Mouse (Mus musculus) stomach, embryonic 14.5 days (tissue): ENCODE measurements around the gene Cd200. TPM values are rescaled to one million over a fixed set of nuclear protein-coding genes. Genes with fewer than 3 reads are reported as not detected.

ENCODE experiments used
- ATAC-seq: fragments of 200-750 bp; cut with Nextera tagmentation; 2 replicates; pipeline ENCODE4 v1.8.0; 2017; ENCODE audit warnings: low read depth, moderate TSS enrichment; ENCODE audit not compliant: insufficient number of reproducible peaks, insufficient read depth, low FRiP score
- H3K27ac ChIP-seq: fragments of 300-500 bp; sonication (generic); 2 replicates; pipeline ENCODE4 v1.5.1; 2014; ENCODE audit warnings: mild to moderate bottlenecking, low read length, moderate library complexity, mixed read lengths
- H3K27me3 ChIP-seq: fragments of 300-500 bp; sonication (generic); 2 replicates; pipeline ENCODE4 v1.6.1; 2014; ENCODE audit warnings: low read length, control low read depth, mixed read lengths; ENCODE audit not compliant: control insufficient read depth, insufficient read depth
- H3K36me3 ChIP-seq: fragments of 300-500 bp; sonication (generic); 2 replicates; pipeline ENCODE4 v1.6.1; 2014; ENCODE audit warnings: mild to moderate bottlenecking, control low read depth, low read length, moderate library complexity, mixed read lengths; ENCODE audit not compliant: control insufficient read depth, insufficient read depth
- H3K4me1 ChIP-seq: fragments of 300-500 bp; sonication (generic); 2 replicates; pipeline ENCODE4 v1.6.1; 2014; ENCODE audit warnings: low read length, control low read depth, mixed read lengths; ENCODE audit not compliant: control insufficient read depth, insufficient read depth
- H3K4me2 ChIP-seq: fragments of 300-500 bp; sonication (generic); replicated peaks from 2 replicates; pipeline ENCODE4 v1.6.1; 2014; ENCODE audit warnings: low read depth, low read length, control low read depth
- H3K4me3 ChIP-seq: fragments of 300-500 bp; sonication (generic); 2 replicates; pipeline ENCODE4 v1.5.1; 2014; ENCODE audit warnings: low read depth, low read length, control low read depth
- H3K9ac ChIP-seq: fragments of 300-500 bp; sonication (generic); replicated peaks from 2 replicates; pipeline ENCODE4 v1.6.1; 2014; ENCODE audit warnings: low read depth, mild to moderate bottlenecking, control low read depth, low read length, moderate library complexity, mixed read lengths
- H3K9me3 ChIP-seq: fragments of 300-500 bp; sonication (generic); 2 replicates; pipeline ENCODE4 v1.6.1; 2016; ENCODE audit warnings: low read depth, low read length, control low read depth; ENCODE audit not compliant: control insufficient read depth
- WGBS: fragments of 180-500 bp; shearing (Covaris S2); extraction: QIAGEN DNeasy Blood & Tissue Kit; methylation state at CpG from one replicate; pipeline ENCODE4 v1.1.7; 2014; 5-methylcytosine and 5-hydroxymethylcytosine counted together
- polyA plus RNA-seq: library from polyadenylated mRNA; unstranded; fragments of >200 nt; fragmentation: Nextera tagmentation; extraction: Ambion mirVana; gene quantifications from 2 replicates; pipeline ENCODE4 v1.2.1, GENCODE M21; 2014

The Cd200 gene
- polyA plus RNA-seq, 1 experiment from 2014 or later = 44.9 TPM

DNA sequence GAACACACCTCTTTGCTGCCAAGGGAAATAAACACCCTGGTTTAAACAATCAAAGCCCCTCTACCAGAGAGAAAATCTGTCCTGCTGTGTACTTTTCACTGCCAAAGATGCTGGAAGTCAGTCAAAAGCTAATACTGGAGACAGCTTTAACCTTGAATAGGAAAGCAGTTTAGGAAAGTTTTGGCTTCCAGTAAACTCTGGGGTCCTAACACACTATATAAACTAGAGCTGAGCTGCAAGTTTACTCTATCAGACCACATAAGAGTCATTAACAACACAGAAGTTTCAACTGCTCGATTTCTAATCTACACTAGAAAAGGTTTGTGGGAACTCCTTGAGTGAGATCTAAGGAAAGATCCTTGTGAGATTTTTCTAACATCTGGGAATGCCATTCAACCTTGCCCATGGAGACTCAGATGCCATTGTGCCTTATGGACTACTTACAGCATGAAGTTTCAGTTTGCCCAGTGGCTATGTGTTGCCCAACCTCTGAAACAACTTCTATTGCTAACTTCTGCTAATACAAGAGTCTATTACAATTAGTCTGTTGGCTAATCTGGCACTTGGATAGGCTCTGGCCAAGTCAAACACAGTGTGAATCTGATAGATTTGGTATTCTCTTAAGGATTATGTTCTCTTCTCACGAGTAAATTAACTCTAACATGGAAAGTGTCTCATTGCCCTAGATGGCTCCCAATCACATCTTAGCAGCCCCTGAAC lies 33.2 kb downstream of the Cd200 start:
- 62% methylated on average over 2 of the region's 2 CpGs for WGBS
- Histone ChIP-seq H3K4me2 (no peak overlapping the region), H3K27me3 (no peaks in the 10 kb centered on the region), H3K4me1 (no peaks in the 10 kb centered on the region), H3K9me3 (no peaks in the 10 kb centered on the region), H3K9ac (no peak overlapping the region), H3K27ac (no peak overlapping the region), H3K36me3 (no peaks in the 10 kb centered on the region), H3K4me3 (no peak overlapping the region)
- ATAC-seq = no peak

DNA sequence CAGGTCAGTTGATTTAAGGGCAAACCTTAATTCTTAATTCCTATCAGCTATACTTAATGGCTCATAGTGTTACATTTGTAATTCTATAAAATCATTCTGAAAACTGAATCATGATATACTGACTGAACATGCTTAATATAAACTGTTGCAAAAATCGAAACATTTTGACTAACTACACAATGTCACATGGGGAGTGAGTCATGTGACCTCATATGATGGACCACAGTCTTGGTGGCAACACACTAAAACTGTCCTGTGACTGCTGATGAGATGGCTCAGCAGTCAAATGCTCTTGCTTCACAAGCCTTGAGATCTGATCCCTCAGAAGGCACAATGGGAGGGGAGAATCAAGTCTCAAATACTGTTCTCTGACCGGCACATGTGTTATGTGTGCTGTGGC lies 34.8 kb downstream of the Cd200 start:
- no peaks in the 10 kb centered on the region for H3K9me3 ChIP-seq
- no peak overlapping the region for H3K27ac ChIP-seq
- no peaks in the 10 kb centered on the region for H3K4me1 ChIP-seq
- WGBS = 86% methylated on average over 2 of the region's 2 CpGs
- no peak overlapping the region for H3K4me3 ChIP-seq
- H3K36me3 ChIP-seq = no peaks in the 10 kb centered on the region
- no peak for ATAC-seq
- H3K9ac ChIP-seq = no peak overlapping the region
- no peak overlapping the region for H3K4me2 ChIP-seq
- no peaks in the 10 kb centered on the region for H3K27me3 ChIP-seq

GRCm38 (mm10) chr16:45371076-45371475 lies 37.8 kb downstream of the Cd200 start:
- no peak overlapping the region for H3K27ac ChIP-seq
- no peak overlapping the region for H3K9ac ChIP-seq
- no peaks in the 10 kb centered on the region for H3K27me3 ChIP-seq
- 67% methylated on average over 1 of the region's 1 CpGs for WGBS
- H3K4me1 ChIP-seq = no peaks in the 10 kb centered on the region
- no peak overlapping the region for H3K4me3 ChIP-seq
- H3K9me3 ChIP-seq = no peaks in the 10 kb centered on the region
- H3K4me2 ChIP-seq = no peak overlapping the region
- ATAC-seq = no peak
- H3K36me3 ChIP-seq = no peaks in the 10 kb centered on the region

DNA sequence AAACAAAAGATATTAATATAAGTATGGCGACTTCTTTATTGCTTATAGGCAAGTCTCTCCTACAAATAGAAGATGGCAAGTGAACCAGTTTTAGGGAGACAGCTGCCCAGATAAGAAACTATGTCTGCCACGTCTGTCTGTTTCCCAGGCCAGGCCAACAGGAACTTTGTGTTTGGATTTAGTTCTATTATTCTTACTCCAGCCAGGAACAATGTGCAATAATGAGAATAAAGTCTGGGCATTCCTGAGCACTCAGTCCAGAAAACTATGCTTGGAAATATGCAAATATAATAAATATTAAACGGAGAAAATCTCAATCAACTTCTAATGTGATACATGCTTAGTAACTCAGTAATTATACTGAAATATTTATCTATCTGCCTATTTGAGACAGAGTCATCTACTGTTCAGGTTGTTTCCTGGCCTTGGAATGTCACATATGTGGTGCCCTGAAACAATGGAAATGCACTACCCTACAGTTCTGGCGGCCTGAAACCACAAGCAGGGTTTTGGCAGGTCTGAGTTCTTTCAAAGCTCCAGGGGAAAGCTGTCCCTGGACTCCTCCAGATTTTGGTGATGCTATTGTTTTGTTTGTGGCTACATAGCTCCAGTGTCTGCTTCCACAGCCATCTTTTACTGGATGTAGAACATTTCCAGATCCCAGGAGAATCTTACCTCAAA lies 39.4 kb downstream of the Cd200 start:
- H3K27me3 ChIP-seq = no peaks in the 10 kb centered on the region
- H3K4me2 ChIP-seq = no peak overlapping the region
- H3K4me3 ChIP-seq = no peak overlapping the region
- H3K27ac ChIP-seq = no peak overlapping the region
- ATAC-seq = no peak
- H3K4me1 ChIP-seq = peaks cover 4% of the 10 kb centered on the region; the same call in 1 of the 2 replicates
- H3K36me3 ChIP-seq = no peaks in the 10 kb centered on the region
- H3K9ac ChIP-seq = no peak overlapping the region
- no peaks in the 10 kb centered on the region for H3K9me3 ChIP-seq
- WGBS = 69% methylated on average over 4 of the region's 4 CpGs

DNA sequence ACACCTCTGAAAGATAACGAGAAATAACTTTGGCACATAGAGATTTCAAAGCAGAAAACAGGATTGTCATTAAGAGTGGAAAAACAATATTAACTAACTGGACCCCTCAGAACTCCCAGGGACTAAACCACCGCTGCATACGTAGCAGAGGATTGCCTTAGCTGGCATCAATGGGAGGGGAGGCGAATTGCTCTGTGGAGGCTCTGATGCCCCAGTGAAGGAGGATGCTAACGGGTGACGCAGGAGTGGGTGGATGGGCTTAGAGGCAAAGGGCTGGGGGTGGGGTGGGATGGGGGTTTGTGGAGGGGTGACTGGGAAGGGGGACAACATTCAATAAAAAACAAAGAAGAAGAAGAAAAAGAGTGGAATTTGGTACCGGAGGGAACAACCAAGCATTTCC lies 42.7 kb downstream of the Cd200 start:
- Histone ChIP-seq H3K4me2 (no peak overlapping the region), H3K9ac (no peak overlapping the region), H3K27ac (no peak overlapping the region), H3K4me1 (peaks cover 4% of the 10 kb centered on the region; the same call in 1 of the 2 replicates), H3K36me3 (no peaks in the 10 kb centered on the region), H3K27me3 (no peaks in the 10 kb centered on the region), H3K4me3 (no peak overlapping the region), H3K9me3 (no peaks in the 10 kb centered on the region)
- 65% methylated on average over 7 of the region's 7 CpGs for whole genome bisulfite sequencing
- ATAC-seq = no peak

DNA sequence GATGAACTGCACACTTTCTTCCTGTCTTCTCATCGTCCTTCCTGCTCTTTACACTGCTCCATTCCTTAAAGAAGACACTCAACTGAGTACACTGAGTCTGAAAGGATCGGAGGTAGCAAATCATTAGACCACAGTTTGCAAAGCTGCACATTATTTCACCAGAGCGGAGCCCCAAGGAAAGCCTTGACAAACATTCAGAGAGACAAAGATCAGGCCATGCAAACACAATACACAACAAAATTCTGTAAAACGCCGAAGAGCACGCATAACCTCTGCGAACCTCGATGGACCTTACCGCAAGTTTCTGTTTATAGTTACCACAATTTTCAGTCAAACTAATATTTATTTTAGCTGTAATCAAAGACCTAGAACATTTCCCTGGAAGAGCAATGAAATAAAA lies 43.5 kb downstream of the Cd200 start:
- H3K4me2 ChIP-seq = no peak overlapping the region
- no peak for ATAC-seq
- 35% methylated on average over 9 of the region's 9 CpGs for WGBS

DNA sequence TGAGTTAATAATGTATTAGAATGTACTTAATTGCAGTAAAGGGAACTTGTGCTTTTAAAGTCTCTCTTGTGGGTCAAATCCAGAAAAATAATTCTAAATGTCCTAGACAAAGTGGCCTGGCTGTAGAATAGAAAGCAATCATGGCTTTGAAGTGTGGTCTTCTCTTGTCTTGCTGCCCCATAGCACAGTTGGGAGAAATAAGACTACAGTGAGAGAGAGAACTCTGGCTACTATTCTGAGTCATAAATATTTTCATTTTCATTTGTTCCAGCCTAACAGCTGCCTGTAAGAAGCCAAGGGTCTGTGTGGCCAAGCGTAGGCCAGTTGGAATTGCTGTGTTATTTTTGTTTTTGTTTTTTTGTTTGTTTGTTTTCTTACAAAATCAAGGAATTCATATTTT lies 44.2 kb downstream of the Cd200 start:
- Histone ChIP-seq H3K27me3 (no peaks in the 10 kb centered on the region), H3K4me3 (no peak overlapping the region), H3K4me1 (peaks cover 4% of the 10 kb centered on the region; the same call in 1 of the 2 replicates), H3K27ac (no peak overlapping the region), H3K9me3 (no peaks in the 10 kb centered on the region), H3K36me3 (no peaks in the 10 kb centered on the region), H3K9ac (no peak overlapping the region), H3K4me2 (no peak overlapping the region)
- WGBS = 83% methylated on average over 1 of the region's 1 CpGs
- ATAC-seq = no peak

More for the DNA sequence above, 43.5 kb downstream of the Cd200 start:
- H3K4me3 ChIP-seq = no peak overlapping the region
- H3K4me1 ChIP-seq = peaks cover 4% of the 10 kb centered on the region; the same call in 1 of the 2 replicates
- H3K27me3 ChIP-seq = no peaks in the 10 kb centered on the region
- no peaks in the 10 kb centered on the region for H3K36me3 ChIP-seq
- H3K9ac ChIP-seq = no peak overlapping the region
- H3K9me3 ChIP-seq = no peaks in the 10 kb centered on the region
- no peak overlapping the region for H3K27ac ChIP-seq

GRCm38 (mm10) chr16:45363480-45364045 lies 45.3 kb downstream of the Cd200 start:
- Histone ChIP-seq H3K4me3 (no peak overlapping the region), H3K36me3 (no peaks in the 10 kb centered on the region), H3K4me1 (peaks cover 4% of the 10 kb centered on the region; the same call in 1 of the 2 replicates), H3K9me3 (no peaks in the 10 kb centered on the region), H3K27ac (peak overlapping the region; percentile 27; the same call in 1 of the 2 replicates), H3K9ac (no peak overlapping the region), H3K4me2 (no peak overlapping the region), H3K27me3 (no peaks in the 10 kb centered on the region)
- ATAC-seq = no peak
- WGBS = 58% methylated on average over 4 of the region's 4 CpGs
